Mouse (Mus musculus) midbrain, embryonic 16.5 days (tissue): Measurements from ENCODE around the gene 6820408C15Rik. TPM values are rescaled to one million over a fixed set of nuclear protein-coding genes. Genes with fewer than 3 reads are reported as not detected.

ENCODE experiments used
- ATAC-seq: fragments of 200-750 bp; cut with Nextera tagmentation; 2 replicates; pipeline ENCODE4 v1.8.0; 2017; ENCODE audit warnings: moderate TSS enrichment
- H3K27ac ChIP-seq: fragments of 300-500 bp; sonication (generic); 2 replicates; pipeline ENCODE4 v1.5.1; 2014; ENCODE audit warnings: mild to moderate bottlenecking, low read length, mixed read lengths
- H3K27me3 ChIP-seq: fragments of 300-500 bp; sonication (generic); 2 replicates; pipeline ENCODE4 v1.6.1; 2014; ENCODE audit warnings: low read depth, low read length, mixed read lengths; ENCODE audit not compliant: control insufficient read depth, insufficient read depth
- H3K36me3 ChIP-seq: fragments of 300-500 bp; sonication (generic); 2 replicates; pipeline ENCODE4 v1.6.1; 2014; ENCODE audit warnings: mild to moderate bottlenecking, low read length, moderate library complexity, mixed read lengths; ENCODE audit not compliant: control insufficient read depth, insufficient read depth
- H3K4me1 ChIP-seq: fragments of 300-500 bp; sonication (generic); 2 replicates; pipeline ENCODE4 v1.6.1; 2014; ENCODE audit warnings: mild to moderate bottlenecking, low read length, mixed read lengths; ENCODE audit not compliant: control insufficient read depth, insufficient read depth
- H3K4me2 ChIP-seq: fragments of 300-500 bp; sonication (generic); 2 replicates; pipeline ENCODE4 v1.6.1; 2014; ENCODE audit warnings: mild to moderate bottlenecking, low read length, mixed read lengths
- H3K4me3 ChIP-seq: fragments of 300-500 bp; sonication (generic); 2 replicates; pipeline ENCODE4 v1.5.1; 2014; ENCODE audit warnings: low read depth, mild to moderate bottlenecking, low read length, moderate library complexity, mixed read lengths
- H3K9ac ChIP-seq: fragments of 300-500 bp; sonication (generic); 2 replicates; pipeline ENCODE4 v1.6.1; 2014; ENCODE audit warnings: low read depth, low read length, mixed read lengths
- H3K9me3 ChIP-seq: fragments of 300-500 bp; sonication (generic); replicated peaks from 2 replicates; pipeline ENCODE4 v1.6.1; 2014; ENCODE audit warnings: mild to moderate bottlenecking, low read length, mixed read lengths; ENCODE audit not compliant: control insufficient read depth, poor library complexity, severe bottlenecking
- WGBS: fragments of 180-500 bp; shearing (Covaris S2); extraction: QIAGEN DNeasy Blood & Tissue Kit; methylation state at CpG from one replicate; pipeline ENCODE4 v1.1.7; 2014; 5-methylcytosine and 5-hydroxymethylcytosine counted together
- polyA plus RNA-seq: library from polyadenylated mRNA; unstranded; fragments of >200 nt; fragmentation: Nextera tagmentation; extraction: Ambion mirVana; gene quantifications from 2 replicates; pipeline ENCODE4 v1.2.1, GENCODE M21; 2015

The 6820408C15Rik gene
- polyA plus RNA-seq, 1 experiment from 2014 or later, result 1.8 TPM

- Histone ChIP-seq H3K27ac (0 out of 2 replicates have a peak overlapping the region, but pooled peaks have one; percentile 32), H3K4me3 (no peak overlapping the region)
Observed at GRCm38 (mm10) chr2:152392786-152393185, 22.6 kb upstream of the 6820408C15Rik start.

DNA sequence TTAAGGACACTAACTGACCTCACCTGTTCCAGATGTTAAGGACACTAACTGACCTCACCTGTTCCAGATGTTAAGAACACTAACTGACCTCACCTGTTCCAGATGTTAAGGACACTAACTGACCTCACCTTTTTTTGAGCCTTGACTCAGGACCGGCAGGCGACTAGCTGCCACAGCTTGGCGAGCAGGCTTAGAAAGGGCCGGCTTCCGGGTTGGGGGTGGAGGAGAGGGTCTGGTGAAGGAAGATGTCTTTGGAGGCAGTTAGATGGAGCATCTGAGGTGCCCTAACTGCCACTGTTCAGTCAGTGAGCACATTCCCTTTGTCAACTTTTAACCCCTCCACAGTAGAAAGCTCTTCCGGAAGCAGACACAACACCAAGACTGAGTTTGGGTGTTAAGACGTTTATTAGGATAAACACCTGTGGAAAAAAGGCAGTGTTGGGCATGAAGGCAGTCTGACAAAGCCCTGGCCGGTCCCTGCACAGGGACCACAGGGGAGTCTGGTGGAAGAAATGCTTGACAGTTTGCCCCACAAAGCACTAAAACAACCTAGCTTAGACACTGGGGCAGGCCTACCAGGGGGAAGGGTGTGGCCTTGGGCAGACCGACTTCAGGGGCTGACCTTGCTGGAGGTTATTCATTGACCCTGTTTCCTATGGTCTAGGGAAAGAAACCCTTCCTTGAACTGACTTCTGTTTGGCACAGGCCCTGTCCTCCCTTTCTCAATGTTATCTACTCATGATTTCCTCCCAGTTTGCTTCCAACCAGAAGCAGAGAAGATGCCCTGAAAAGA, 22.0 kb upstream of the 6820408C15Rik start:
- H3K27me3 ChIP-seq, result no peaks in the 10 kb centered on the region
- peak overlapping the region; percentile 6; the same call in 1 of the 2 replicates for H3K4me3 ChIP-seq
- H3K4me2 ChIP-seq, result peak overlapping the region; percentile 76
- no peaks in the 10 kb centered on the region for H3K36me3 ChIP-seq
- H3K4me1 ChIP-seq, result peaks cover 24% of the 10 kb centered on the region
- H3K9me3 ChIP-seq, result no peaks in the 10 kb centered on the region
- 49% methylated on average over 9 of the region's 9 CpGs for WGBS
- H3K27ac ChIP-seq, result no peak overlapping the region
- peak overlapping the region; percentile 91; the same call in 1 of the 2 replicates for H3K9ac ChIP-seq
- ATAC-seq, result no peak

More at GRCm38 (mm10) chr2:152392786-152393185, 22.6 kb upstream of the 6820408C15Rik start:
- Histone ChIP-seq H3K9me3 (no peaks in the 10 kb centered on the region), H3K4me2 (no peak overlapping the region), H3K9ac (no peak overlapping the region), H3K27me3 (no peaks in the 10 kb centered on the region), H3K4me1 (peaks cover 24% of the 10 kb centered on the region), H3K36me3 (no peaks in the 10 kb centered on the region)
- no peak for ATAC-seq
- 10% methylated on average over 3 of the region's 3 CpGs for WGBS

GRCm38 (mm10) chr2:152395271-152395920, 20.0 kb upstream of the 6820408C15Rik start:
- WGBS, result 21% methylated on average over 13 of the region's 13 CpGs
- Histone ChIP-seq H3K4me3 (peak overlapping the region; percentile 90), H3K4me1 (peaks cover 35% of the 10 kb centered on the region), H3K4me2 (peak overlapping the region; percentile 76), H3K27ac (peak overlapping the region; percentile 100), H3K9me3 (no peaks in the 10 kb centered on the region), H3K27me3 (no peaks in the 10 kb centered on the region), H3K9ac (peak overlapping the region; percentile 91), H3K36me3 (no peaks in the 10 kb centered on the region)
- ATAC-seq, result no peak

DNA sequence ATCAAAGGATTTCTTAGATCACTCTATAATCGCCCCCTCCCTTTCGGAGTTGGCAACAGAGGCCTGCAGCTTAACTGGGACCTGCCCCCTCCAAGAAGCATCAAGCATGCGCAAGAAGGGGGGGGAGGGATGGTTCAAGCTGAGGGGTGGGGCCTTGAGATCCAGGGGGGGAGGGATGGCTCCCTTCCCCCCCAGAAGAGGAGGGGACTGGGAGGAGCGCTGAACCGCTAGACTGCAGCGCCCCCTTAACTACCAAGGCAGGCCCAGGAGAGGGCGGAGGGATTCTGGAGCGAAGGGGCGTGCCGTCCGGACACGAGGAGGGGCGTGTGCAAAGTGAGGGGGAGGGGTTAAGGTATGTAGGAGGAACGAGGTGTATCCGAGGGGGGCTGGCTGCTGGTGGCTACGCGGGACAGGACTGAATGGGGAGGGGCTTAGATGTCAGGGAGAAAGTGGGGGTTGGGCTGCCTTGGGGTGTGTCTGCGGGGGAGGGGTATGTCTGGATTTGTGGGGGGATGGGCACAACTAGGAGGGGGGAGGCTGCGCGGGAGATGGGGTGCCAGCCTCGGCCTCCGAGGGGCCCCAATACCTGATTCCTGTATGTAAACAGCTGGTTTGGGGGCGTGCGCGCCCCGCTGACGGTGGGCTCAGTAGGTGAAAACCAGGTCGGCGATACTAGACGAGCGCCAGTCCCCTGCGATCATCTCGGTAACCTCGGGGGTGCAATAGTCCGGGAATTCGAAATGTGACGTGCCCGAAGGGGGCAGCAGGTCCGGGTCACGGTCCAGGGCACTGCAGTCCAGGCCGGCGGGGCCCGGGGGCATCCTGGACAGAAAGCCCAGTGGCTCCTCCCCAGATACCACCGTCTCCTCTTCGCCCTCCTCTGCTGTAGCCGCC, 19.0 kb upstream of the 6820408C15Rik start:
- ATAC-seq, result peak; percentile 52
- no peaks in the 10 kb centered on the region for H3K9me3 ChIP-seq
- H3K4me3 ChIP-seq, result peak overlapping the region; percentile 90
- under 1% methylated on average over 43 of the region's 46 CpGs for WGBS
- H3K4me1 ChIP-seq, result peaks cover 38% of the 10 kb centered on the region
- peak overlapping the region; percentile 91 for H3K9ac ChIP-seq
- H3K4me2 ChIP-seq, result peak overlapping the region; percentile 76
- H3K27me3 ChIP-seq, result no peaks in the 10 kb centered on the region
- H3K27ac ChIP-seq, result peak overlapping the region; percentile 100
- H3K36me3 ChIP-seq, result no peaks in the 10 kb centered on the region

DNA sequence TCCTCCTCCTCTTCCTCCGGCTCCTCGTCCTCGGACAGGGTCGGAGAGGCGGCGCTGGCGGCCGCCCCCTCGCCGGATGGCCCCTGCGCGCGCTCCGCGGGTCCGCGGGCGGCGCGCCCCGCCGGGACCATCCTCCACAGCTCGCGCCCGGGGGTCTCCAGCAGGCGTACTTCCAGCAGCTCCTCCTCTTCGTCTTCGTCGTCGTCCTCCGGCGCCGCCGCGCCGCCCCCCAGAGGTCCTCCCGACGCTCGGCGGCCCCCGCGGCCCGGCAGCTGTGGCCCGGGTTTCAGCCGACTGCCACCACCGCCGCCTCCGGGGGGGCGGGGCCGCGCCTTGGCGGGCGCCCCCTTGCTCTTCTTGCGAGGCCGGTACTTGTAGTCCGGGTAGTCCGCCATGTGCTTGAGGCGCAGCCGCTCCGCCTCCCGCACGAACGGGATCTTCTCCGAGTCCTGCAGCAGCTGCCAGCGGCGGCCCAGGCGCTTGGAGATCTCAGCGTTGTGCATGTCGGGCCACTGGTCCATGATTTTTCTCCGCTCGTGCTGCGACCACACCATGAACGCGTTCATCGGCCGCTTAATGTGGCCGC, 18.3 kb upstream of the 6820408C15Rik start:
- peak overlapping the region; percentile 90 for H3K4me3 ChIP-seq
- H3K9ac ChIP-seq, result peak overlapping the region; percentile 91
- H3K9me3 ChIP-seq, result no peaks in the 10 kb centered on the region
- no peaks in the 10 kb centered on the region for H3K36me3 ChIP-seq
- H3K27ac ChIP-seq, result peak overlapping the region; percentile 100
- 0 out of 2 replicates have a peak, but pooled peaks have one; percentile 1 for ATAC-seq
- H3K4me2 ChIP-seq, result peak overlapping the region; percentile 76
- no peaks in the 10 kb centered on the region for H3K27me3 ChIP-seq
- peaks cover 38% of the 10 kb centered on the region for H3K4me1 ChIP-seq
- WGBS, result under 1% methylated on average over 61 of the region's 77 CpGs

GRCm38 (mm10) chr2:152397680-152398435, 17.5 kb upstream of the 6820408C15Rik start, which contains the start of gene Sox12:
Gene Sox12, minus strand, starts transcription at chr2:152398063.
- Histone ChIP-seq H3K4me2 (peak within 1 kb of the TSS; percentile 76), H3K36me3 (no peaks in the 10 kb centered on the region), H3K27ac (peak within 1 kb of the TSS; percentile 100), H3K4me1 (peaks cover 38% of the 10 kb centered on the region), H3K27me3 (no peaks in the 10 kb centered on the region), H3K9ac (peak within 1 kb of the TSS; percentile 91), H3K4me3 (peak within 1 kb of the TSS; percentile 90), H3K9me3 (no peaks in the 10 kb centered on the region)
- under 1% methylated on average over 67 of the region's 104 CpGs for WGBS
- ATAC-seq, result peak; percentile 80

DNA sequence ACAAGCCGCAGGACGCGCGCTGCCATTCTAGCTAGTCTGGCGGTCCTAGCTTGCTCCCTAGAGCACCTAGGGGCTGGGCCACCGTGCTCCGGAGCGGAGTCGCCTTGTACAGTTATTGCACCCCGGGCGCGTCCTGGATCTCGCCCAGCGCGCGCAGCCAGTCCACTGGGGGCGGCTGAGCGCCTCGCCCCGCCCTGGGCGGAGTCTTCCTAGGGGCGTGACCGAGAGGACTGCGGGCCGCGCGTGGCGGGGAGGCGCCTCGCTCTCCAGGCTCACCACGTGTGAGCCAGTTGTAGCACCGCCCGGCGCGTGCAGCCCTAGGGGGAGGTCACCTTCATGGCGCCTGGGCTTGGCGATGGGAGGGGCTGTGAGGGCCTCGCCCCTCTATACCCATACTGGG, 16.7 kb upstream of the 6820408C15Rik start:
- H3K27ac ChIP-seq, result peak overlapping the region; percentile 100
- H3K36me3 ChIP-seq, result no peaks in the 10 kb centered on the region
- WGBS, result under 1% methylated on average over 38 of the region's 38 CpGs
- peaks cover 32% of the 10 kb centered on the region for H3K4me1 ChIP-seq
- H3K4me2 ChIP-seq, result peak overlapping the region; percentile 76
- H3K9ac ChIP-seq, result peak overlapping the region; percentile 91
- no peaks in the 10 kb centered on the region for H3K9me3 ChIP-seq
- ATAC-seq, result peak; percentile 77
- H3K27me3 ChIP-seq, result no peaks in the 10 kb centered on the region
- peak overlapping the region; percentile 90 for H3K4me3 ChIP-seq
